Mouse (Mus musculus): Measurements from ENCODE around the gene Actl6b.

- TF ChIP-seq CTCF (IDR thresholded peaks at IDR 0.05; ENCODE audit: borderline replicate concordance, control insufficient read depth, extremely low read depth, insufficient read depth, low read length, poor library complexity) (no peak), POLR2A (IDR thresholded peaks at IDR 0.05; ENCODE audit: control insufficient read depth, extremely low read depth, insufficient read depth, low read length, poor library complexity) (no peak)
Observed at GRCm38 (mm10) chr5:137613076-137613475, 59.8 kb downstream of the Actl6b start.
